Mouse (Mus musculus): ENCODE measurements around the gene Uqcrfs1. TPM values are rescaled to one million over a fixed set of nuclear protein-coding genes. Genes with fewer than 3 reads are reported as not detected.

The Uqcrfs1 gene
- 75.6 and 78.0 TPM in 2 replicates for polyA plus RNA-seq (2012; ENCODE audit: low replicate concordance)

DNA sequence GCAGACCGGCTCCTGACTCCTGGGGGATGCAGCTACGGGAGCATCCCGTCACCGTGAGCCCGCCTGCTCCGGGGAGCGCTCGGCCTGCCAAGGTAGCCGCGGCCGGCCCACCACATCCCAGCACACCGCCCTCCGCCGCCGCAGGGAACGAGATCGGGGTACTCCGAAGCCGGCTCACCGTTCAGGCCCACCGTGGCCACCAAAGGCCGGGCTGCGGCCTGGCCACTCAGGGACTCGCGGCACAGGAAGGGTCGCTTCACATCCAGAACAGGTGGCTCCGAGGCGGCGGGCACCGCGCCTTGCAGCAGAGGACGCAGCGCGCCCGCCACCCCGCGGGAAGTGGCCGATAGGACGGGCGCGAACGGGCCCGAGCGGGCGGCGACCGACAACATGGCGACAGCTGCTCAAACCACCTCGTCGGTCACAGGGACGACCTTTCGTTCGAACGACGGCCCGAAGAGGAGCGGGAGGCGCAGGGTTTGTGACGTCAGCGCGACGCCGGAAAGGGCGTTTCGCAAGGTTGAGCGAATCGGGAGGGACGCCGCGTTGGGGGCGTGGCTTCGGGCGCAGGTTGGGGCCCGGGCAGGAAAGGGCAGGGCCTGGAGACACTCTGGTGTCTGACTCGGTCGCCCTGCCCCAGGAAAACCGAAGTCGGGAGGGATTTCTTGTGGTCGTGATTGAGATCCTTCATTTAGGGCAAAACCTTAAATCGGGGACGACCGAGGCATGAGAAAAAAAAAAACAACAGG, at the start of gene Uqcrfs1:
Uqcrfs1 (minus strand) TSS at position 507 of the 749 bp plus-strand sequence.

Other genes starting within 250 kb of the Uqcrfs1 start
- 6.3 TPM in 1 of 2 replicates, not detected in the other for gene Agtr1a, start 208.9 kb downstream of the Uqcrfs1 start, polyA plus RNA-seq (2012; ENCODE audit: low replicate concordance)
- 13.0 and 16.8 TPM in 2 replicates for gene Dusp22, start 114.6 kb upstream of the Uqcrfs1 start, polyA plus RNA-seq (2012; ENCODE audit: low replicate concordance)
- gene Irf4, start 203.9 kb upstream of the Uqcrfs1 start, polyA plus RNA-seq (2012; ENCODE audit: low replicate concordance) = 7.3 and 13.2 TPM in 2 replicates

Measured in hematopoietic multipotent progenitor cell, adult 10-12 weeks (in vitro differentiated cells).